Mouse (Mus musculus): ENCODE data around the gene Apela. TPM values are rescaled to one million over a fixed set of nuclear protein-coding genes. Genes with fewer than 3 reads are reported as not detected.

Apela gene
- polyA plus RNA-seq, 1 experiment from 2014 or later, result 3.6 TPM

DNA sequence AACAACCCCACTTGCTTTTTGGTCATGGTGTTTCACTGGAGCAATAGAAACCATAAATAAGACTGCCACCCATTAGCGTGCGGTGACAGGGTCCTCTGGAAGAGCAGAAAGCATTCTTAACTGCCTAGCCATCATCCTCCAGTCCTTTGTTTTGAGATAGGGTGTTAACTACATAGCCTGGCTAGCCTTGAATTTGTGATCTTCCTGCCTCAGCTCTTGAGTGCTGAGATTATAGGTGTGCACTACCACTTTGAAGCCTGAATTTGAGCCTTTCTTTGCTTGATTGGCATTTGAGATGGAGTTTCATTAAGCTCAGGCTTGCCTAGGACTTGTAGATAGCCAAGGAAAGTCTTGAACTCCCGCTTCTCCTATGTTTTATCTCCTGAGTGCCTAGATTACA, 16.4 kb upstream of the Apela start:
- 90% methylated on average over 3 of the region's 3 CpGs for WGBS
- Histone ChIP-seq H3K4me3 (replicated peaks) (no peak overlapping the region), H3K4me2 (no peak overlapping the region), H3K9me3 (no peaks in the 10 kb centered on the region), H3K9ac (no peak overlapping the region), H3K27me3 (no peaks in the 10 kb centered on the region), H3K27ac (no peak overlapping the region), H3K36me3 (replicated peaks) (no peaks in the 10 kb centered on the region), H3K4me1 (no peaks in the 10 kb centered on the region)
- no peak for ATAC-seq (ENCODE audit: low FRiP score)

DNA sequence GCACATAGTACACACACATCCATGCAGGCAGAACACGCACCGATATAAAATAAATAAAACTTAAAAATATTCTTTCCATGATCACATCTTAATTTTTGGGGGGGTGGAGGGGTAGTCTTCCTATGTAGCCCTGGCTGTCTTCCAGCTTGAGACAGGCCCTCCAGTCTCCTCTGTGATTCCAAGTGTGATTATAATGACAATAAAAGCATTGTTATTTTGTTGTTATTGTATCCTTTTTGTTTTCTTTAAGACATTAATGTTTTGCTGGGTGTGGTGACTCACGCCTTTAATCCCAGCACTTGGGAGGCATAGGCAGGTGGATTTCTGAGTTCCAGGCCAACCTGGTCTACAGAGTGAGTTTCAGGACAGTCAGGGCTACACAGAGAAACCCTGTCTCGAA, 10.7 kb upstream of the Apela start:
- no peak overlapping the region for H3K4me2 ChIP-seq
- no peak overlapping the region for H3K27ac ChIP-seq
- H3K4me1 ChIP-seq, result peaks cover 5% of the 10 kb centered on the region; the same call in 1 of the 2 replicates
- no peak overlapping the region for H3K4me3 ChIP-seq (replicated peaks)
- no peaks in the 10 kb centered on the region for H3K9me3 ChIP-seq
- no peak for ATAC-seq (ENCODE audit: low FRiP score)
- H3K36me3 ChIP-seq (replicated peaks), result no peaks in the 10 kb centered on the region
- H3K9ac ChIP-seq, result no peak overlapping the region
- 80% methylated on average over 4 of the region's 4 CpGs for WGBS
- H3K27me3 ChIP-seq, result no peaks in the 10 kb centered on the region

DNA sequence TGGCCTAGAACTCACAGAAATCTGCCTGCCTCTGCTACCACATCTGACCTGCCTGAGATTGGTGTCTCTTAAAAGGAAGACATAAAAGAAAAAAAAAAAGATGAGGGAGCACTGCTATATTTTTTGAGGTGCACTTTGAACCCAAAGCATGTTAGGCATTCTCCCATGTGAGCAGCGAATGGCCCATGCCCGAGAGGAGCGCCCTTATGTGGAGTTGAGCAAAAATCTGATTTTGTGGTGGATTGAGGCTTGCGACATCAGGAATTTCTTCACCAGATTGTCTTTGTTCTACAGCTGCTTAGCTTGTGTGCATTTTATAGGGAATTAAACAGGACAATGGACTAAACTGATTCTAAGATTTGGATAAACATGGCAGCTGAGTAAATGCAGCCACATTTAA, 10.1 kb upstream of the Apela start:
- H3K9me3 ChIP-seq, result no peaks in the 10 kb centered on the region
- H3K9ac ChIP-seq, result no peak overlapping the region
- no peak overlapping the region for H3K4me3 ChIP-seq (replicated peaks)
- peaks cover 5% of the 10 kb centered on the region; the same call in 1 of the 2 replicates for H3K4me1 ChIP-seq
- no peaks in the 10 kb centered on the region for H3K36me3 ChIP-seq (replicated peaks)
- WGBS, result 95% methylated on average over 4 of the region's 4 CpGs
- no peaks in the 10 kb centered on the region for H3K27me3 ChIP-seq
- no peak overlapping the region for H3K27ac ChIP-seq
- no peak overlapping the region for H3K4me2 ChIP-seq
- no peak for ATAC-seq (ENCODE audit: low FRiP score)

DNA sequence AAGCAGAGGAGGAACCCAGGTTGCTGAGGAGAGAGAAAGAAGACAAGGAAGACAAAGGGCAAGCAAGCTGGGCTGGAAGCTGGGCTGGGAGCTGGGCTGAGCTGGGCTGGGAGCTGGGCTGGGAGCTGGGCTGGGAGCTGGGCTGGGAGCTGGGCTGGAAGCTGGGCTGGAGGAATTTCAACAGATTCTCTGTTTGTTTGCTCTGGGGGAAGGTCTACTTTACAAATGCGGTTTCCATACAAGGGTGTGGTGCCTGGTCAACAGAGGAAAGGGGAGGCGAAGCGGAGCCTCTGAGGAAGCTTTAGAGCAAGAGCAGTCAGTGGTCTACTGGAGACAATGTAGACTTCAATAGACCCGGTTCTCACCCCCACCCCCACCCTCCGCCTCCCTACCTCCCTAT, 9.4 kb upstream of the Apela start:
- H3K27me3 ChIP-seq, result no peaks in the 10 kb centered on the region
- H3K9ac ChIP-seq, result no peak overlapping the region
- no peaks in the 10 kb centered on the region for H3K9me3 ChIP-seq
- no peak overlapping the region for H3K4me3 ChIP-seq (replicated peaks)
- H3K27ac ChIP-seq, result no peak overlapping the region
- ATAC-seq (ENCODE audit: low FRiP score), result no peak
- no peak overlapping the region for H3K4me2 ChIP-seq
- WGBS, result 37% methylated on average over 5 of the region's 5 CpGs
- H3K36me3 ChIP-seq (replicated peaks), result no peaks in the 10 kb centered on the region
- H3K4me1 ChIP-seq, result peaks cover 5% of the 10 kb centered on the region; the same call in 1 of the 2 replicates

DNA sequence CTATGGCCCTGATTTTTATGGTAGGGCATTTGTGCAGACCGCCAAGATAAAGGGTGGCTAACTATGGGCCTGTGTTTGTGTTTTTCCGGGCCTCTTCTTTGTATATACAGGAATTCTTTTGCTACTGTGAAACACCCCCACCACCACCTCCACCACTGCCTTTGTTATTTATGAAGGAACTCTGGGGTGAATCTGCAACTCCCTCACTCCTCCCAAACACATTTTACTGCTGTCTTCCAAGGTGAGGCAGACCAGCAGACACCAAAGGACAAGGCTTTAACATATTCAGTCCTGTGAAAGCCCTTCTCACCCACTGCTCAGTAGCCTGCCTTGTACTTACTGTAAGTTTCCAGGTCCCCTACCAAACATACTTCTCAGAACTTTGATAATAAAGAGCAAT, 3.0 kb downstream of the Apela start:
- Histone ChIP-seq H3K4me2 (peak overlapping the region; percentile 10; the same call in 1 of the 2 replicates), H3K36me3 (replicated peaks) (no peaks in the 10 kb centered on the region), H3K27me3 (no peaks in the 10 kb centered on the region), H3K9me3 (no peaks in the 10 kb centered on the region), H3K4me3 (replicated peaks) (no peak overlapping the region), H3K4me1 (peaks cover 24% of the 10 kb centered on the region), H3K9ac (no peak overlapping the region), H3K27ac (peak overlapping the region; percentile 2; the same call in 1 of the 2 replicates)
- ATAC-seq (ENCODE audit: low FRiP score), result no peak
- 35% methylated on average over 2 of the region's 2 CpGs for WGBS

DNA sequence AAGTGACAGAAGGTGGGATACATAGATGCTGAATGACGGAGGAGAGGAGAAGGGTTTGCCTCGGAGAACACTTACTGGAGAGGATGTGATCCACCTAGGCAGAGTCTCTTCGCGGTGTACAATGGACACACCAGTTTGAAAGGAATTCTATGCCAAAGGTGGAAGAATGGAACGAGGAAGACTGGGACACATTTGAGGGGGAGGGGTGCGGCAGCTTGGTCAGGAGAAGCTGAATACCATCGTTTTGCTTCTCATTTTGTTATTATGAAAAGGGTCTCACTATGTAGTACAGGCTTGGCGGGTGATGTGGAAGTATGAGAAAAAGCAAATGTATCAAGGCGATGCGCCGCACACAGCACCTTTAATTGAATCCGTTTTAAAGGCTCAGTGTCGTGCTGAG, 4.1 kb downstream of the Apela start:
- Histone ChIP-seq H3K4me2 (no peak overlapping the region), H3K4me1 (peaks cover 24% of the 10 kb centered on the region), H3K9ac (no peak overlapping the region), H3K36me3 (replicated peaks) (no peaks in the 10 kb centered on the region), H3K9me3 (no peaks in the 10 kb centered on the region), H3K4me3 (replicated peaks) (no peak overlapping the region), H3K27me3 (no peaks in the 10 kb centered on the region), H3K27ac (no peak overlapping the region)
- ATAC-seq (ENCODE audit: low FRiP score), result no peak
- 81% methylated on average over 13 of the region's 13 CpGs for WGBS

DNA sequence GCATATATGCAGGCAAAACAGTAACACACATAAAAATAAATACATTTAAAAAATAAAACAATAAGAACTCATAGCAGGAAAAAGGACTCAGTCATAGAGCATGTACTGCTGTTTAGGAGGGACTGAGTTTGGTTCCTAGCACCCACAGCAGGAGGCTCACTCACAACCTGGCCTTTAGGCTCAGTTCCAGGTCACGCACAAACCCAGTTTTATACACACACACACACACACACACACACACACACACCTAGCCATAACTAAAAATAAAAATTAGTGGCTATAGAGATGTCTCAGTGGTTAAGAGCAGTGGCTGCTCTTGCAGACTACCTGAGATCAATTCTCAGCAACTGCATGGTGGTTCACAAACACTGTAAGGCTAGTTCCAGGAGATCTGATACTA, 5.0 kb downstream of the Apela start:
- no peak overlapping the region for H3K4me2 ChIP-seq
- no peaks in the 10 kb centered on the region for H3K9me3 ChIP-seq
- H3K9ac ChIP-seq, result no peak overlapping the region
- H3K36me3 ChIP-seq (replicated peaks), result no peaks in the 10 kb centered on the region
- peaks cover 21% of the 10 kb centered on the region for H3K4me1 ChIP-seq
- no peaks in the 10 kb centered on the region for H3K27me3 ChIP-seq
- H3K27ac ChIP-seq, result no peak overlapping the region
- 93% methylated on average over 1 of the region's 1 CpGs for WGBS
- no peak for ATAC-seq (ENCODE audit: low FRiP score)
- H3K4me3 ChIP-seq (replicated peaks), result no peak overlapping the region

DNA sequence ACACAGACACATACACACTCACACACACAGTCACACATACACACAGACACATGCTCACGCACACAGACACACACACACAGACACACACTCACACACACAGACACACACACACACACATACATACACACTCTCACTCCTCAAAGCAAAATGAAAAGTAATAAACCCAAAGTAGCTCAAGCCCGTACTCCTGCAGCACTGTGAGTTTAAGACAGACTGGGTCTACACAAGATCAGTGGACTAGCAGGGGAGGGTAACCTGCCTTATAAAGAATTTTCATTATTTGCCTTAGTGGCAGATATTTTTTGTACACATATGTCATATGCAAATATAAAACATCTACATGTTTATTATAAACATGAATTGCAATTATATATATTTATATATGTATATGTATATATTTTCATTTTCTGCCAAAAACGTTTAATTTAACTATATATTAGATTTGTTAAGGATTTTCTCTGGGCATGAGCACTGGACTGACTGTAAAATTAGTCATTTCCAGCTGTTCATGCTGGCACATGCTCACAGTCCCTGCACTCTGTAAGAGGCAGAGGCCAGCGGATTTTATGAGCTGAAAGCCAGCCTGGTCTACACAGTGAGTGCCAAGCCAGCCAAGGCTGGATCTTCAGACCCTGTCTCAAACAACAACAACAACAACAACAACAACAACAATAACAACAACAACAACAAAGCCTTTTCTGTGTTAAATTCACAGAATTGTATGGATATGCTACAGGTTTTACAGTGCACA, 6.2 kb downstream of the Apela start:
- Histone ChIP-seq H3K9ac (no peak overlapping the region), H3K27ac (no peak overlapping the region), H3K9me3 (no peaks in the 10 kb centered on the region), H3K4me1 (peaks cover 18% of the 10 kb centered on the region), H3K4me3 (replicated peaks) (no peak overlapping the region), H3K36me3 (replicated peaks) (no peaks in the 10 kb centered on the region), H3K4me2 (no peak overlapping the region), H3K27me3 (no peaks in the 10 kb centered on the region)
- no peak for ATAC-seq (ENCODE audit: low FRiP score)
- WGBS, result 83% methylated on average over 4 of the region's 4 CpGs

DNA sequence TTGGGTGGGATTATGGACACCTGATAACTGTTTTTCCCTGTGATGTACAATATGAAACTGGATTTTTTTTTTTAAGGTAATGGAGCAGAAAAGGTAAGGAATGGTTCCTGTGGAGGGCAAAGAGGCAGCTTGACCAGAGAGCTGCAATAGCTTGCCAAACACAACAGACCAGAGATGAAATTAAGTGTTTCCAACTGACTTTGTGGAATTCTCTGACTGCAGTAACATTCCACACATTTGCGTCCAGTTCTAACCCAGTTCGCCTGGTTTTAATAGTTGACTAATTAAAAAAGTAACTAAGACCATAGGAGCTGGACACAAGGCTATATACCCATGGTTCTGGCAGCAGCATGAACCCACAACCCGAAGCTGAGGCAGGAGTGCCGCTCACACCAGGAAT, 7.4 kb downstream of the Apela start:
- no peak overlapping the region for H3K27ac ChIP-seq
- no peak overlapping the region for H3K4me2 ChIP-seq
- no peaks in the 10 kb centered on the region for H3K36me3 ChIP-seq (replicated peaks)
- no peak for ATAC-seq (ENCODE audit: low FRiP score)
- peaks cover 8% of the 10 kb centered on the region; the same call in 1 of the 2 replicates for H3K4me1 ChIP-seq
- no peaks in the 10 kb centered on the region for H3K9me3 ChIP-seq
- no peak overlapping the region for H3K4me3 ChIP-seq (replicated peaks)
- H3K9ac ChIP-seq, result no peak overlapping the region
- H3K27me3 ChIP-seq, result no peaks in the 10 kb centered on the region
- WGBS, result 88% methylated on average over 4 of the region's 4 CpGs

DNA sequence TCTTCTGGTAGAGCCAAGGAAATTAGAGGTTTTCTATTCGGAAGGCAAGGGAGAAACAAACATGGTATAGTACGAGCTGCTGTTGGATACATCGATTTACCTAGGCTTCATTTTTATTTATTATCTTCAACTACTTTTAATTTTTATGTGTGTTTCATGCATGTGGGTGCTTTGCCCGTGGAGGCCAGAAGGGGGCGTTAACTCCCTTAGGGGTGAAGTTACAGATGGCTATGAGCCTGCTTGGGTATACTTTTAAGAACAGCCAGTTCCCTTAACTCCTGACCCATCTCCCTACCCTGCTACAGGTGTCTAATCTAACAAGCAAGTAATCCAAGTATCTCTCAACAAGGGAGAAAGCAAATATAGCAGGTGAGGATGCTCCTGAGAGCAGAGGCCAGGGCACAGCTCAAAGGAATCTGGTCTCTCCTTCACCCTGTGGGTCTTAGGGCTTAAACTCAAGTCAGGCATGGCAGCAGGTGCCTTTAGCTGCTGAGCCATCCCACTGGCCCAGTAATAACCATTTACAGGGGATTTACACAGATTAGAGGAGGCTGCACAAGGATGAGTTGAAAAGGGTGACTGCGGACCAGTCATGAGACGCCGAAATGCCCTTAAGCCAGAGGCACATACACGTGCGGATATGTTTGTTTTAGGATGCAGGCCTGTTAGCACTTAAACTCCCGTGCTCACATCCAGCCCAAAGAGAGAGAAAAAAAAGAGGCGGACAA, 8.0 kb downstream of the Apela start:
- H3K4me3 ChIP-seq (replicated peaks), result no peak overlapping the region
- no peak overlapping the region for H3K4me2 ChIP-seq
- H3K27ac ChIP-seq, result no peak overlapping the region
- no peaks in the 10 kb centered on the region for H3K27me3 ChIP-seq
- peaks cover 1% of the 10 kb centered on the region; the same call in 1 of the 2 replicates for H3K4me1 ChIP-seq
- H3K9me3 ChIP-seq, result no peaks in the 10 kb centered on the region
- no peaks in the 10 kb centered on the region for H3K36me3 ChIP-seq (replicated peaks)
- H3K9ac ChIP-seq, result no peak overlapping the region
- no peak for ATAC-seq (ENCODE audit: low FRiP score)
- 77% methylated on average over 12 of the region's 12 CpGs for WGBS

DNA sequence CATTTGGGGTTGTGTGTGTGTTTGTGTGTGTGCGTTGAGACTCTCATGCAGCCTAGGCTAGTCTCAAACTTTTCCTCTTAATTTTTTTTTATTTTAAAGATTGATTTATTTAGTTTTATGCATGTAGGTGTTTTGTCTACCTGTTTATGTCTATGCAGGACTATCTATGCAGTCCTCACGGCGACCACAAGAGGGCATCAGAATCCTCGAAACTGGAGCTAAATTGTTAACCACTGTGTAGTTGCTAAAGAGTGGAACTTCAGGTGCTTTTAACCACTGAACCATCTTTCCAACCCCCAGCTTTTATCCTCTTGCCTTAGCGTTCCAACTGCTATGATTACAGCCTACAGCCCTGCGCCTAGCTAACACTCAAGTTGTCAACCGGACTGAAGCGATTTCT, 14.7 kb downstream of the Apela start:
- H3K27ac ChIP-seq, result no peak overlapping the region
- H3K27me3 ChIP-seq, result no peaks in the 10 kb centered on the region
- no peaks in the 10 kb centered on the region for H3K36me3 ChIP-seq (replicated peaks)
- H3K9ac ChIP-seq, result no peak overlapping the region
- H3K4me2 ChIP-seq, result no peak overlapping the region
- ATAC-seq (ENCODE audit: low FRiP score), result 0 out of 2 replicates have a peak, but pooled peaks have one; percentile 49
- no peaks in the 10 kb centered on the region for H3K4me1 ChIP-seq
- H3K4me3 ChIP-seq (replicated peaks), result no peak overlapping the region
- 47% methylated on average over 8 of the region's 8 CpGs for WGBS
- no peaks in the 10 kb centered on the region for H3K9me3 ChIP-seq

DNA sequence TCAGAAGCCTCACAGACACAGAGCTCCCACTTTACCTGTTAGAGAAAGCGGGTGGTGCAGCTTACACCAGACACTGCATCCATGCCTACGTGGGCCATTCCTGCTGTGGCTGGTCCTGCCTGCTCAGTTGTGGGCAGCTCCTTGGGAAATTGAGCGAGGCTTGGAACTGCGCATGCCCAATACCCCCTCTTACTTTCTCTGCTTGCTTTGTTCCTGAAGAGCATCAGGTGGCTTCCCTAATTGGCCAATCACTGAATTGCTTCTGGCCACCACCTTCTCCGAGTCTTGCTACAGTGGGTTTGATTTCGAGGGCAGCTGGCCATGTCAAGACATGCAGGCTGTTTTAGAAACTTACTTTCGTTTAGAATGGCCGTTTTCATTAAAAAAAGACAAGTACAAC, 18.7 kb downstream of the Apela start, which contains the start of the genes Trim61 and Trim60:
Gene Trim61, minus strand, starts transcription at position 101 of the 400 bp plus-strand sequence.
Gene Trim60, minus strand, starts transcription at position 162 of the 400 bp plus-strand sequence.
- no peak within 1 kb of the TSS for H3K27ac ChIP-seq
- H3K4me2 ChIP-seq, result no peak within 1 kb of the TSS
- no peaks in the 10 kb centered on the region for H3K36me3 ChIP-seq (replicated peaks)
- no peaks in the 10 kb centered on the region for H3K9me3 ChIP-seq
- 88% methylated on average over 8 of the region's 8 CpGs for WGBS
- no peaks in the 10 kb centered on the region for H3K27me3 ChIP-seq
- no peaks in the 10 kb centered on the region for H3K4me1 ChIP-seq
- no peak for ATAC-seq (ENCODE audit: low FRiP score)
- H3K4me3 ChIP-seq (replicated peaks), result no peak within 1 kb of the TSS
- no peak within 1 kb of the TSS for H3K9ac ChIP-seq
